Mouse (Mus musculus) CH12.LX (cell line): Measurements from ENCODE around the gene Ly6g5b. TPM values are rescaled to one million over a fixed set of nuclear protein-coding genes. Genes with fewer than 3 reads are reported as not detected.
A peak's percentile ranks its signal among the peaks of the same experiment; 100 is the strongest.

Experiments
- DNase-seq: peaks from one replicate; pipeline ENCODE4 v3.0.0-alpha.2; 2013; ENCODE audit errors: extremely low read depth
- H3K27ac ChIP-seq: 2 replicates; pipeline ENCODE4 v1.5.1; 2012; ENCODE audit warnings: low read depth, mild to moderate bottlenecking, control low read depth, moderate library complexity; ENCODE audit not compliant: insufficient read depth
- H3K27me3 ChIP-seq: replicated peaks from 2 replicates; pipeline ENCODE3; 2012; ENCODE audit warnings: inconsistent platforms
- H3K36me3 ChIP-seq, 2 experiments: replicated peaks in 1 of 2; 2 replicates each; pipeline versions ENCODE3 to v1.6.1; 2012; ENCODE audit warnings: inconsistent platforms in 1 of 2, low read length in 1 of 2, mild to moderate bottlenecking in 1 of 2, mixed read lengths in 1 of 2, moderate library complexity in 1 of 2; ENCODE audit not compliant: control insufficient read depth in 1 of 2, insufficient read depth in 1 of 2
- H3K4me1 ChIP-seq, 2 experiments: 2 replicates each; pipeline ENCODE4 v1.6.1; 2012; ENCODE audit warnings: inconsistent platforms in 1 of 2, moderate library complexity in 1 of 2; ENCODE audit not compliant: insufficient read depth in 2 of 2, control insufficient read depth in 1 of 2
- H3K4me2 ChIP-seq: 2 replicates; pipeline ENCODE4 v1.6.1; 2012; ENCODE audit warnings: low read depth, mild to moderate bottlenecking, control low read depth; ENCODE audit not compliant: poor library complexity, insufficient read depth, severe bottlenecking
- H3K4me3 ChIP-seq, 3 experiments: fragments of 150-350 bp in 1 of 3; sonication (generic) in 1 of 3; replicated peaks in 1 of 3; 2 replicates each; pipeline versions ENCODE3 to v1.5.1; 2011 to 2012; ENCODE audit warnings: low read depth in 2 of 3, low read length in 2 of 3, mild to moderate bottlenecking in 2 of 3, moderate library complexity in 2 of 3, control low read depth in 1 of 3, improper control_type of control experiment in 1 of 3, inconsistent platforms in 1 of 3, mixed read lengths in 1 of 3; ENCODE audit not compliant: poor library complexity in 1 of 3
- H3K79me2 ChIP-seq: replicated peaks from 2 replicates; pipeline ENCODE4 v1.6.1; 2012; ENCODE audit warnings: mild to moderate bottlenecking, moderate library complexity; ENCODE audit not compliant: control insufficient read depth, poor library complexity, insufficient read depth, severe bottlenecking; ENCODE audit errors: extremely low read depth
- H3K9ac ChIP-seq: 2 replicates; pipeline ENCODE4 v1.6.1; 2012; ENCODE audit warnings: low read depth, mild to moderate bottlenecking, control low read depth, moderate library complexity; ENCODE audit not compliant: insufficient read depth
- H3K9me3 ChIP-seq: replicated peaks from 2 replicates; pipeline ENCODE3; 2012; ENCODE audit warnings: low read length, inconsistent platforms, mixed read lengths
- BHLHE40 ChIP-seq: IDR thresholded peaks from 2 replicates; pipeline ENCODE4 v1.6.1; 2011; ENCODE audit warnings: mild to moderate bottlenecking, low read depth, low read length, improper control_type of control experiment
- CTCF ChIP-seq, 2 experiments: IDR thresholded peaks in 1 of 2; conservative IDR thresholded peaks in 1 of 2; 2 replicates each; pipeline ENCODE4 v1.5.1; 2011 to 2012; ENCODE audit warnings: low read depth in 2 of 2, low read length in 2 of 2, improper control_type of control experiment in 1 of 2, inconsistent platforms in 1 of 2, mild to moderate bottlenecking in 1 of 2, moderate library complexity in 1 of 2
- ELF1 ChIP-seq: IDR thresholded peaks from 2 replicates; pipeline ENCODE4 v1.6.1; 2014; ENCODE audit warnings: low read depth, mild to moderate bottlenecking, inconsistent platforms, low read length, improper control_type of control experiment
- ETS1 ChIP-seq: conservative IDR thresholded peaks from 2 replicates; pipeline ENCODE4 v1.6.1; 2012; ENCODE audit warnings: low read depth, mild to moderate bottlenecking, inconsistent platforms, low read length, improper control_type of control experiment, moderate library complexity
- GABPA ChIP-seq: IDR thresholded peaks from 2 replicates; pipeline ENCODE4 v1.6.1; 2012; ENCODE audit warnings: low read depth, low read length, improper control_type of control experiment, inconsistent platforms; ENCODE audit not compliant: insufficient replicate concordance
- IRF4 ChIP-seq: IDR thresholded peaks from 2 replicates; pipeline ENCODE4 v1.6.1; 2014; ENCODE audit warnings: low read depth, mild to moderate bottlenecking, inconsistent platforms, low read length, improper control_type of control experiment
- JUN ChIP-seq: IDR thresholded peaks from 2 replicates; pipeline ENCODE4 v1.6.1; 2011; ENCODE audit warnings: low read depth, mild to moderate bottlenecking, low read length, improper control_type of control experiment, moderate library complexity; ENCODE audit not compliant: insufficient read depth
- JUND ChIP-seq: conservative IDR thresholded peaks from 2 replicates; pipeline ENCODE4 v1.6.1; 2011; ENCODE audit warnings: low read depth, low read length, improper control_type of control experiment
- MAZ ChIP-seq: IDR thresholded peaks from 2 replicates; pipeline ENCODE4 v1.6.1; 2012; ENCODE audit warnings: low read depth, mild to moderate bottlenecking, inconsistent platforms, low read length, improper control_type of control experiment, moderate library complexity
- MYC ChIP-seq: IDR thresholded peaks from 2 replicates; pipeline ENCODE4 v1.6.1; 2011; ENCODE audit warnings: low read depth, mild to moderate bottlenecking, improper control_type of control experiment, low read length
- NELFE ChIP-seq: IDR thresholded peaks from 2 replicates; pipeline ENCODE4 v1.6.1; 2011; ENCODE audit warnings: low read depth, low read length, improper control_type of control experiment
- NRF1 ChIP-seq: IDR thresholded peaks from 2 replicates; pipeline ENCODE4 v1.6.1; 2014; ENCODE audit warnings: low read depth, mild to moderate bottlenecking, inconsistent platforms, low read length, improper control_type of control experiment, moderate library complexity
- POLR2A ChIP-seq: IDR thresholded peaks from 2 replicates; pipeline ENCODE4 v1.6.1; 2011; ENCODE audit warnings: low read depth, mild to moderate bottlenecking, improper control_type of control experiment, low read length
- POLR2AphosphoS2 ChIP-seq: IDR thresholded peaks from 2 replicates; pipeline ENCODE4 v1.6.1; 2011; ENCODE audit warnings: low read depth, low read length, improper control_type of control experiment
- RCOR1 ChIP-seq: conservative IDR thresholded peaks from 2 replicates; pipeline ENCODE4 v1.6.1; 2012; ENCODE audit warnings: low read depth, mild to moderate bottlenecking, inconsistent platforms, low read length, improper control_type of control experiment
- SMC3 ChIP-seq: IDR thresholded peaks from 2 replicates; pipeline ENCODE4 v1.6.1; 2011; ENCODE audit warnings: low read depth, low read length, improper control_type of control experiment
- TBP ChIP-seq: conservative IDR thresholded peaks from 2 replicates; pipeline ENCODE4 v1.6.1; 2011; ENCODE audit warnings: low read depth, low read length, improper control_type of control experiment
- TCF12 ChIP-seq: IDR thresholded peaks from 2 replicates; pipeline ENCODE4 v1.6.1; 2014; ENCODE audit warnings: low read depth, mild to moderate bottlenecking, inconsistent platforms, low read length, improper control_type of control experiment
- UBTF ChIP-seq: IDR thresholded peaks from 2 replicates; pipeline ENCODE4 v1.6.1; 2012; ENCODE audit warnings: low read depth, mild to moderate bottlenecking, inconsistent platforms, low read length, improper control_type of control experiment, moderate library complexity
- USF1 ChIP-seq: IDR thresholded peaks from 2 replicates; pipeline ENCODE4 v1.6.1; 2014; ENCODE audit warnings: low read depth, mild to moderate bottlenecking, inconsistent platforms, low read length, improper control_type of control experiment
- USF2 ChIP-seq: conservative IDR thresholded peaks from 2 replicates; pipeline ENCODE4 v1.6.1; 2011; ENCODE audit warnings: low read depth, low read length, improper control_type of control experiment
- ZKSCAN1 ChIP-seq: IDR thresholded peaks from 2 replicates; pipeline ENCODE4 v1.6.1; 2012; ENCODE audit warnings: low read depth, inconsistent platforms, low read length, improper control_type of control experiment, borderline replicate concordance
- ZNF384 ChIP-seq: IDR thresholded peaks from 2 replicates; pipeline ENCODE4 v1.6.1; 2012; ENCODE audit warnings: low read depth, low read length, improper control_type of control experiment, inconsistent platforms
- dilution Hi-C: fragments of 300-500 bp; cut with MboI; formaldehyde crosslinking; loops from 2 replicates; pipeline ENCODE4 v1.14.3; 2020; ENCODE audit warnings: low sequenced_read_pairs; ENCODE audit not compliant: extremely low pct_unique_long_range_greater_than_20kb, extremely low pct_ligation_motif_present
- in situ Hi-C: fragments of 300-500 bp; cut with MboI; formaldehyde crosslinking; loops from 3 replicates; pipeline ENCODE4 v1.14.3; 2019; ENCODE audit warnings: low sequenced_read_pairs, low pct_ligation_motif_present, low pct_unique_long_range_greater_than_20kb, mixed read lengths
- polyA plus RNA-seq: library from polyadenylated mRNA; unstranded; fragments of >175 nt; gene quantifications from 2 replicates; pipeline ENCODE4 v1.2.1, GENCODE M21; 2012; ENCODE audit warnings: low read depth; ENCODE audit not compliant: insufficient read length
- total RNA-seq, 2 experiments: library from RNA; depleted of rRNA; stranded (reverse); fragments of 300-350 nt in 1 of 2; fragments of >200 nt in 1 of 2; gene quantifications; 2 replicates each; pipeline ENCODE4 v1.2.3; 2012 to 2014

Gene Ly6g5b
- total and polyA plus RNA-seq, 3 experiments: 0.30 to 1.1 (median 0.91) TPM

DNA sequence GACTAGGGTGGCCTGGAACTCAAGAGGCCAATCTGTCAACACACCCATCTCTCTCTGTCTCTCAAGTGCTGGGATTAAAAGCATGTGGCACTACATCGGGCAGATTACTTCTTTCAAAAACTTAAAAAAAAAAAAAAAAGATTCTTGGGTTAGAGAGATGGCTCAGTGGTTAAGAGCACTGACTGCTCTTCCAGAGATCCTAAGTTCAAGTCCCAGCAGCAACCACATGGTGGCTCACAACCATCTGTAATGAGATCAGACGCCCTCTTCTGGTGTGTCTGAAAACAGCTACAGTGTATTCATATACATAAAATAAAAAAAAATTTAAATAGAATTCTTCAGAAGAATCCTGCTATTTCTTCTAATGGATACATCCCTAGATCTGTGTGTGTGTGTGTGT, 27.1 kb downstream of the Ly6g5b start:
- in situ Hi-C loops: no loop called here
- no peak for TF ChIP-seq MAZ
- TF ChIP-seq SMC3: peak; percentile 30; the same call in 1 of the 2 replicates
- no peak for TF ChIP-seq RCOR1
- no peak for TF ChIP-seq USF2
- TF ChIP-seq GABPA: no peak
- TF ChIP-seq MYC: peak; percentile 35; the same call in 1 of the 2 replicates
- TF ChIP-seq JUN: no peak
- peak; percentile 69 for TF ChIP-seq ZNF384
- TF ChIP-seq CTCF (conservative IDR thresholded peaks at IDR 0.05 in 1 of 2, IDR thresholded peaks at IDR 0.05 in 1 of 2; ENCODE audit: low read depth in 2 of 2, low read length in 2 of 2): peak in 1 of 2 experiments; percentile 72; a peak in 2 of 4 replicates
- TF ChIP-seq, all 38 proteins: peak for 4
- dilution Hi-C loops: no loop called here
- H3K36me3 ChIP-seq: peaks cover 13 to 29% of the 10 kb centered on the region in 2 experiments
- peaks cover 6 to 10% of the 10 kb centered on the region in 2 experiments for H3K4me1 ChIP-seq
- DNase-seq: peak; percentile 31
- H3K9me3 ChIP-seq: no peaks in the 10 kb centered on the region
- H3K79me2 ChIP-seq: no peaks in the 10 kb centered on the region; the same call in 1 of the 2 replicates
- H3K4me2 ChIP-seq: no peak overlapping the region
- H3K27ac ChIP-seq: no peak overlapping the region
- H3K27me3 ChIP-seq: peaks cover 17% of the 10 kb centered on the region
- no peak overlapping the region for H3K9ac ChIP-seq
- H3K4me3 ChIP-seq: no peak overlapping the region

DNA sequence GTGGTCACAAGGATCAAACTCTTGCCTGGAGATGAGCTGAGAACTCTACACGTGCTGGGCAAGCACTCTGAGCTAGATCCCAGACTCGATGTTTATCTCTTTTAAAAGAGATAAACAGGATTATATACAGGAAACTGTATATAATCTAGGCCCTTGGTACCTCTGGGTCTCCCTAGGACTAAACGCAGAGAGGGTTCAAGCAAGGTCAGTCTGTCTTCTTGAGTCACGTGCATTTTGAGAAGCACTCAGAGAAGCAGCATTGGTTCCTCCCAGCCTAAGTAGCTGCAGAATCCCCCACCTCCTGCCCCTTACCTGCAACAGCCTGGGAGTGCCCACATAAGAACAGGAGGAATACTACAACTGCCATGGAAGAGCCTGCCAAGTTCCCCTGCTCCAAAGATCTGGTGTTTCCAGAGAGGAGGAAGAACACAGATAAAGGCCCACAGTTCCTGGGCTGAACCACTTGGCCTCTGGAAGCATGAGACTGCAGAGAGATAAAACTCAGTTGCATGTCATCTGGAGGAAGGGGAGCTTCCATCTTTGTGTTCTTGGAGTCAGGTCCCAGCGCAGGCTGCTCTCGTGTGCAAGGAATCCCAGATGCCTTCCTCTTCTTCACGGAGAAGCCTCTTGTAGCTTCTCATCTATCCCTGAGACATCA, 29.9 kb downstream of the Ly6g5b start, which contains the start of gene Ly6g6f:
Gene Ly6g6f, minus strand, starts transcription at position 403 of the 658 bp plus-strand sequence.
- no peak within 1 kb of the TSS for H3K4me3 ChIP-seq
- TF ChIP-seq MYC: no peak
- no peak for TF ChIP-seq RCOR1
- TF ChIP-seq POLR2A: no peak
- TF ChIP-seq TBP: no peak
- no peak for TF ChIP-seq UBTF
- TF ChIP-seq ZKSCAN1: no peak
- no peak for TF ChIP-seq ETS1
- TF ChIP-seq TCF12: no peak
- TF ChIP-seq USF1: no peak
- TF ChIP-seq JUND: no peak
- no peak for TF ChIP-seq ELF1
- no peak for TF ChIP-seq USF2
- TF ChIP-seq ZNF384: no peak
- no peak for TF ChIP-seq POLR2AphosphoS2
- no peak for TF ChIP-seq BHLHE40
- TF ChIP-seq NRF1: no peak
- TF ChIP-seq IRF4: no peak
- TF ChIP-seq NELFE: no peak
- H3K27me3 ChIP-seq: peaks cover 17% of the 10 kb centered on the region
- DNase-seq: no peak
- H3K79me2 ChIP-seq: no peaks in the 10 kb centered on the region; the same call in 1 of the 2 replicates
- no peaks in the 10 kb centered on the region for H3K9me3 ChIP-seq
- H3K4me1 ChIP-seq: peaks cover 11 to 20% of the 10 kb centered on the region in 2 experiments
- in situ Hi-C loops: no loop called here
- peaks cover 0 to 1% of the 10 kb centered on the region in 2 experiments for H3K36me3 ChIP-seq
- dilution Hi-C loops: no loop called here
- no peak within 1 kb of the TSS for H3K27ac ChIP-seq
- no peak within 1 kb of the TSS for H3K9ac ChIP-seq
- H3K4me2 ChIP-seq: no peak within 1 kb of the TSS
